ENCODE assay signal across 32 mouse cellular contexts in genomic region chr11:62732665-62733064, GRCm38 (mm10). TPM values are rescaled to one million over a fixed set of nuclear protein-coding genes. Genes with fewer than 3 reads are reported as not detected.
A peak's percentile ranks its signal among the peaks of the same experiment; 100 is the strongest.
DNase-seq lines count a peak whose midpoint lies in the region; ATAC-seq and TF ChIP-seq lines count a peak whose summit lies in the region.
"Had no signal": no experiment of that assay in that cellular context is flagged by ENCODE, and none has a peak within 500 bp of the region (broad histone marks: within the 10 kb centered on the region; RNA-seq: fewer than 3 reads in every experiment).

No protein-coding gene starts in this region.

- no peak for TF ChIP-seq POLR2A in myocyte (IDR thresholded peaks at IDR 0.05; ENCODE audit: insufficient read length, low read depth)

- peak; percentile 43 for ATAC-seq in granulocyte monocyte progenitor cell, adult 5-6 weeks (replicated peaks; ENCODE audit: poor library complexity, severe bottlenecking)

- H3K4me2 ChIP-seq in myocyte (ENCODE audit: low read depth) = no peak overlapping the region

- TF ChIP-seq CTCF in C2C12 (IDR thresholded peaks at IDR 0.05; ENCODE audit: control insufficient read depth, insufficient read depth, insufficient read length) = no peak

- intact Hi-C loops in heart, postnatal 25 days (cut with DNase I) = no loop called here

- H3ac ChIP-seq in C2C12 (ENCODE audit: control insufficient read depth, insufficient read length, low read depth) (no peak overlapping the region), myocyte (ENCODE audit: control insufficient read depth, insufficient read length) (no peak overlapping the region)

- peaks cover under 1% of the 10 kb centered on the region for H3K36me3 ChIP-seq in C2C12 (ENCODE audit: control insufficient read depth, insufficient read depth)
- H3K36me3 ChIP-seq in myocyte (ENCODE audit: control insufficient read depth, insufficient read depth) = no peaks in the 10 kb centered on the region
- H3K36me3 ChIP-seq: G1E had no signal

- H3K4me3 ChIP-seq in C2C12 (ENCODE audit: insufficient read depth, poor library complexity, severe bottlenecking) (no peak overlapping the region), myocyte (no peak overlapping the region)

- DNase-seq in heart, adult 11 months = peak; percentile 15
- DNase-seq in heart, postnatal 25 days (ENCODE audit: low spot score) = no peak
- no peak for DNase-seq in left cerebral cortex, adult 18-20 months (ENCODE audit: low spot score in 2 of 2)
- DNase-seq in embryo, embryonic 9.5 days (ENCODE audit: extremely low spot score) = no peak
- no peak for DNase-seq in kidney, postnatal 36 days
- DNase-seq: adrenal gland, postnatal 10 days; adrenal gland, postnatal 25 days; B cell, adult 2 months; cerebellum, adult 11 months; cerebellum, adult 18-20 months; cerebellum, adult 8-10 months; cerebellum, adult 9-11 months; cerebellum, postnatal 14 days; cerebellum, postnatal 36 days; embryo, embryonic 11 days; forebrain, postnatal 0 days had no signal

- H3K79me3 ChIP-seq in C2C12 (ENCODE audit: low read depth) = peaks cover 1% of the 10 kb centered on the region

- H3K27me3 ChIP-seq in C2C12 (ENCODE audit: control insufficient read depth, insufficient read depth, insufficient read length) (no peaks in the 10 kb centered on the region), myocyte (ENCODE audit: control insufficient read depth, insufficient read depth, insufficient read length) (no peaks in the 10 kb centered on the region)
- H3K27me3 ChIP-seq: embryonic facial prominence, embryonic 12.5 days; forebrain, embryonic 13.5 days; forebrain, embryonic 15.5 days had no signal

- H3K79me2 ChIP-seq in C2C12 (ENCODE audit: control insufficient read depth, insufficient read depth) = peaks cover 16% of the 10 kb centered on the region
- no peaks in the 10 kb centered on the region for H3K79me2 ChIP-seq in myocyte (ENCODE audit: control insufficient read depth, insufficient read depth)

TF ChIP-seq in C2C12, 6 proteins besides CTCF, POLR2A, EP300 and RAD21:
- TF ChIP-seq FOSL1 (IDR thresholded peaks at IDR 0.05; ENCODE audit: insufficient read depth, low read length, poor library complexity, severe bottlenecking) (peak; percentile 11), USF1 (IDR thresholded peaks at IDR 0.05; ENCODE audit: low read depth) (peak; percentile 87), MYOD1 (IDR thresholded peaks at IDR 0.05; ENCODE audit: control insufficient read depth, insufficient read length, low read depth) (no peak)

TF ChIP-seq in myocyte, 11 proteins besides CTCF, POLR2A, EP300 and RAD21:
- no peak for TF ChIP-seq SRF (IDR thresholded peaks at IDR 0.05; ENCODE audit: control insufficient read depth, insufficient read length, low read depth)
- TF ChIP-seq USF1 (IDR thresholded peaks at IDR 0.05; ENCODE audit: low read depth) = peak; percentile 77

RNA-seq across cellular contexts. Expression of gene Zfp287, which starts 1.0 kb away (rescaled TPM):
- 1 to 10 TPM; 2.4 to 2.8 TPM for total RNA-seq in heart, postnatal 25 days (2021)
- polyA plus RNA-seq in C2C12 (2012; fragmentation: generic; extraction: Trizol) (1.2 TPM), myocyte (2012; fragmentation: generic; extraction: Trizol) (0.90 TPM)
- 1.1 and 2.5 TPM in 2 replicates for total RNA-seq in granulocyte monocyte progenitor cell, adult 5-6 weeks (2014; fragmentation: Nextera tagmentation)
- 0.56 and 1.9 TPM in 2 replicates for total RNA-seq in granulocyte monocyte progenitor cell, adult 5-6 weeks (2017)
- 10 to 100 TPM; 16.8 to 17.2 TPM for total RNA-seq in left cerebral cortex, adult 18-20 months (2021)
- polyA plus RNA-seq: G1E had no signal

RNA-seq across cellular contexts. Expression of gene Gm10428, which starts 20.2 kb away (rescaled TPM):
- total RNA-seq in heart, postnatal 25 days (2021) = not detected
- polyA plus RNA-seq in C2C12 (2012; fragmentation: generic; extraction: Trizol) (not detected), myocyte (2012; fragmentation: generic; extraction: Trizol) (not detected)
- total RNA-seq in granulocyte monocyte progenitor cell, adult 5-6 weeks (2014; fragmentation: Nextera tagmentation) = not detected in 2 replicates
- total RNA-seq in granulocyte monocyte progenitor cell, adult 5-6 weeks (2017) = not detected in 2 replicates
- total RNA-seq in left cerebral cortex, adult 18-20 months (2021) = not detected
- total RNA-seq: adrenal gland, adult 18-20 months; adrenal gland, postnatal 10 days; adrenal gland, postnatal 25 days; adrenal gland, postnatal 4 days; common myeloid progenitor, adult 5-6 weeks; forebrain, postnatal 0 days; G1E had no signal
- polyA plus RNA-seq: activated CD4-positive, CD25-positive, alpha-beta regulatory T cell, adult 4 months; brain, embryonic 14.5 days; embryonic facial prominence, embryonic 10.5 days; embryonic facial prominence, embryonic 12.5 days; embryonic facial prominence, embryonic 14.5 days; forebrain, embryonic 11.5 days; forebrain, embryonic 13.5 days; forebrain, embryonic 15.5 days; forebrain, postnatal 0 days; G1E; Patski had no signal

RNA-seq across cellular contexts. Expression of gene Zfp286, which starts 56.6 kb away (rescaled TPM):
- total RNA-seq in heart, postnatal 25 days (2021) = 1 to 10 TPM; 1.6 to 2.3 TPM
- not detected for polyA plus RNA-seq in C2C12 (2012; fragmentation: generic; extraction: Trizol)
- 3.2 and 7.5 TPM in 2 replicates for total RNA-seq in granulocyte monocyte progenitor cell, adult 5-6 weeks (2014; fragmentation: Nextera tagmentation)
- total RNA-seq in granulocyte monocyte progenitor cell, adult 5-6 weeks (2017) = 2.4 and 2.8 TPM in 2 replicates
- not detected for polyA plus RNA-seq in myocyte (2012; fragmentation: generic; extraction: Trizol)
- total RNA-seq in left cerebral cortex, adult 18-20 months (2021) = 10 to 100 TPM; 17.8 to 19.5 TPM
- polyA plus RNA-seq: G1E had no signal

Comparison
In these comparisons a context has a peak if more than half of its experiments do, and no peak if none do; other contexts are left out.
1. RNA of gene Zfp287, which starts 1.0 kb away (total RNA-seq): 16.8 to 17.2 TPM in left cerebral cortex, adult 18-20 months; 2.4 to 2.8 TPM in heart, postnatal 25 days and 0.56 to 2.5 TPM in granulocyte monocyte progenitor cell, adult 5-6 weeks; every median in the first group is over 4 times any median in the second.